Mouse (Mus musculus) ES-E14 (cell line): ENCODE measurements at regions not wholly inside any gene's neighbourhood (a gene's known extent, or its start where the extent isn't known, plus 50 kb on each side); places are given as distances from the start of the nearest gene placed in this dataset.

ENCODE experiments used
- HCFC1 ChIP-seq: IDR thresholded peaks from 2 replicates; pipeline ENCODE4 v1.6.1; 2012; ENCODE audit warnings: low read length, inconsistent platforms, borderline replicate concordance; ENCODE audit not compliant: insufficient read depth
- MAFK ChIP-seq: IDR thresholded peaks from 2 replicates; pipeline ENCODE4 v1.6.1; 2014; ENCODE audit warnings: mild to moderate bottlenecking, low read depth, low read length, inconsistent platforms; ENCODE audit not compliant: insufficient read depth
- ZC3H11A ChIP-seq: IDR thresholded peaks from 2 replicates; pipeline ENCODE4 v1.6.1; 2012; ENCODE audit warnings: low read depth, mild to moderate bottlenecking, inconsistent platforms, low read length, borderline replicate concordance

GRCm38 (mm10) chr15:52406156-52406885 is 1478.4 kb upstream of the Gm7489 start:
- no peak for TF ChIP-seq ZC3H11A
- no peak for TF ChIP-seq MAFK
- TF ChIP-seq HCFC1 = no peak
